Mouse (Mus musculus) right cerebral cortex, postnatal 36 days (tissue): Measurements from ENCODE around the gene Nnmt.
A peak's percentile ranks its signal among the peaks of the same experiment; 100 is the strongest.

Source experiments
- DNase-seq, 2 experiments: peaks; one replicate each; pipeline ENCODE4 v3.0.0; 2022; ENCODE audit warnings: low spot score in 2 of 2, mixed read lengths in 1 of 2

Nnmt gene

GRCm38 (mm10) chr9:48604939-48605598 is at the start of gene Nnmt:
TSS of gene Nnmt (minus strand) at chr9:48605153.
- no peak for DNase-seq

- no peak for DNase-seq
These were observed 49.8 kb upstream of the Nnmt start for GRCm38 (mm10) chr9:48654730-48655129.

DNA sequence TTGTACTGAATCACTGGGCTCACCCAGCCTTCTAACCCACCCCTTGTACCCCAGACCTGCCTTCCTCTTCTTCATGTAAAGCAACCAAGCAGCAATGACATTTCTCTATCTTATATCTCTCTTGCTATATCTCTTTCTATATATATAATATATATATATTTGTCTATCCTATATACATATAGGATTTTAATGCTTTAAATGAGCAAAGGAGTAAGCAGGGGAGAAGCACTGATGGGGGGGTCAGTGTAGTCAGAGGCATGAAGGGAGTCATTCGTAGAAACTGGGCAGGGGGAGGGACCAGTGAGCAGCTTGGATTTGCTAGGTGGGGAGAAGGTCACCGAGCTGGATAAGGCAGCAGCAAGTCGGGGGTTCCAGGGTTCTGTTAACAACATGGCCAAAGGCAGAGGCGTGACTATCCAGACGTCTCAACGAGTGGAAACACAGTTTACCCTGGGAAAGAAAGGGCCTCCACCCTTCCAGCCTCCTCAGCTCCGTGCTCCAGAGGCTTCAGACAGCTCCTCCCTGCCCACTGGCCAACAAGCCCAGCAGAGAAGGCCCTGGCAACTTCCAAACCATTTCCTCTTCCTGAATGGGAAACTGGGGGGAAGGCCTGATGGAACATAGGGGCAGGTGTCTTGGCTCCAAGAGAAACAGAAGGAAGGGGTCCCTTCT is 48.6 kb upstream of the Nnmt start:
- no peak for DNase-seq

GRCm38 (mm10) chr9:48652026-48652425 is 47.1 kb upstream of the Nnmt start:
- no peak for DNase-seq

DNA sequence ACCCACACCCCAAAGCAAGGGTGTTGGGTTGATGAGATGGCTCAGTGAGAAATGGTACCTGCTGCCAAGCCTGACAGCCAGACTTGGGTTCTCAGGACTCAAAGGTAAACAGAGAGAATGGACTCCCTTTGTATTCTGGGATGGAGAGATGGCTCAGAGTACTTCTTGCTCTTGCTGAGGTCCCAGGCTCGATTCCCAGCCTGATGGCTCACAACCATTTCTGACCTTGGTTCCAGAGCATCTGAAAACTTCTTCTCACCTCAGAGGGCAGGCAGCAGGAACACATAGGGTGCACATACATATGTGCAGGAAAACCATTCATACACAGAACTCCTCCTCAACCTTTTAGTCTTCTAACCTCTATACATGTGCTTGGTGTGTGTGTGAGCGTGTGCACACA is 45.9 kb upstream of the Nnmt start:
- DNase-seq, result no peak

DNA sequence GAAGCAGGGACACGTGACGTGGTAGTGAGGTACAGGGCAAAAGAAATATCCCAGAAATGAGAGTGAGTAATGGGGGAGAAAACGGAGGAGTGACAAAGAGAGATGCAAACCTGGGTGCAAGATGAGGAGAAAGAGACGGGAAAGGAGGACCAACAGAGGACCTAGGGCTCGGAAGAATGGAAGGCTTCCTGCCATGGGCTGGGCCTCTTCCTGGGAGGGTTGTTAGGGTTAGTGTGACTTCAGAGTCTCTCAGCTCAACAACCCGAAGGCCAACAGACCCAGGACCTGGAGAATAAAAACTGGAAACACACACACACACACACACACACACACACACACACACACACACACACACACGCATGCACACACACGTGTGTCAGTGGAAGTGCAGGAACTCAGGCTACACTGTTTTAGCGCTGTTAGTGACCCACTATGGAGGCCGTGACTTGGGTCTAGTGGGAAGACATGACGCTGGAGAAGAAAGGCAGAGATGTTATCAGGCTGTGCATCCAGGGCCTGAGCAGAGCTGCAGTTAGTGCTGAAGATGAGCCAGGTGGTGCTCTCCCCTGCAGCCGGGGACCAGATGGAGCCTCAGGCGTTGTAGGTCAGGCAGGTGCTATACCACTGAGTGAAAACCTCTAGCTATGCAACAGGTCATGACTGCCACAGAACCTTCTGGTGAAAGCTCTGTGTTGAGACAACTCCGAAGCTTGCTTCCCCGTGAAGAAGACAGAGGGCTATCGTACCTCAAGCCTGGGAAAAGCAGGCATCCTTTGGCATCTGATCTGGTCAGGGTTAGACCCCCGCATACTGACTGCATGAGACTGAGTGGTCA is 45.1 kb upstream of the Nnmt start:
- DNase-seq, result no peak

DNA sequence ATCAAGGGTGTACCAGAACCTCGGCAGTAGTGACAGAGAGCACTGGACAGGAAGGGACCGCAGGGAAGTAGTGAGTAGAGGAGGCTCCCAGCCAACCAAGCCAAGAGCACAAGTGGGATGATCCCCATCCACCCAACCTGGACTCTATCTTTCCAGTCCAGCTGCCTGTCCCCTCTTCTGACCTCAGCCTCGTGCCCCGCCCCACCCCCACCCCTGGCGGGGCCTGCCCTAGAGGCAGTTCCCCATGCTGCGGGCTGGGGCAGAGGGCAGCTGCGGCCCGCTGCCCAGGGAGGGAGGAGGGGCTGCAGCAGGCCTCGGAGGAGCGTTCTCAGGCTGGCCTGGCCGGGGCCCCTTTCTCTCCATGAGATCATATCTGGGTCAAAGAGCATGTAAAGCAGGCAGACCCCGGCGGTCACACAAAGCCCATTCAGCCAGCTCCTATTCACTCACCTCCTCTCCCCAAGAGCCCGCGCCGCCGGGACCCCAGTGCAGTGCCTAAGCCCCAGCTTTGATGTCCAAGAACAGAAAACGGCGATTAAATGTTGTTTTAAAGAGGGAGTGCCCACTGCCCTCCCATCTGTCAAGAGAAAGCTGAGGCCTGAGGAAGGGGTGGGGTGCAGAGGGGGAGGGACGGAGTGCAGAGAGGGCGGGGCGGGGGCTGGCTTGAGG is 44.3 kb upstream of the Nnmt start:
- DNase-seq, result no peak

- no peak for DNase-seq
These were observed 43.5 kb upstream of the Nnmt start for GRCm38 (mm10) chr9:48648285-48649097.

DNA sequence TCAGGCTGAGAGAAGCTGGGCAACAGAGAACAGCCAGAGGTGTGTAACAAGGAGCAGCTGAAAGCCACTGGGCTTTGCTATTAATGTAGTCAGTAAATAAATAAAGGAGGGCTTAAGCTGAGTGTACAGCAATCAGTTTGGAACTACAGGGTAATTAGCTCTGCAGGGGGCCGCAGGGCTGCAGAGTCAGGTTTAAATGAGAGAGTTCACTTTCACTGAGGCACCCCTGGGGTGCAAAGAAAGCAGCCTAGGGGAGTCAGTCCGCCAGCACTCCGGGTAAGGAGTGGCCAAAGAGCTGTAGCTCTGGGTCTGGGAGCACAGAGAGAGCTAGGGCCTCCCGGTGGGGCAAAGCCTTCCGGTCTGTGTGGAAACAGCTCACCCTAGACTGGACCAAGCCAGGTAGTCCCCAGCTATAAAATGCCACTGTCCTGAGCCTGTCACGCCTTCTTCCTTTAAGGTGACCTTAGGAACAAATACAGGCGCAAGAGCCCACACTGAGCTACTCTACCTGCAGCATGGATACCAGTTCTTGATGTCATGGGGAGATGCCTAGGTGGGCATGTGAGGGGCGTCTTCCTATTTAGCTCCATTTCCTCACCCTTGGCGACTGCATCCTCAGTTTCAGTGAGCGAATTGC is 42.8 kb upstream of the Nnmt start:
- DNase-seq, result no peak

DNA sequence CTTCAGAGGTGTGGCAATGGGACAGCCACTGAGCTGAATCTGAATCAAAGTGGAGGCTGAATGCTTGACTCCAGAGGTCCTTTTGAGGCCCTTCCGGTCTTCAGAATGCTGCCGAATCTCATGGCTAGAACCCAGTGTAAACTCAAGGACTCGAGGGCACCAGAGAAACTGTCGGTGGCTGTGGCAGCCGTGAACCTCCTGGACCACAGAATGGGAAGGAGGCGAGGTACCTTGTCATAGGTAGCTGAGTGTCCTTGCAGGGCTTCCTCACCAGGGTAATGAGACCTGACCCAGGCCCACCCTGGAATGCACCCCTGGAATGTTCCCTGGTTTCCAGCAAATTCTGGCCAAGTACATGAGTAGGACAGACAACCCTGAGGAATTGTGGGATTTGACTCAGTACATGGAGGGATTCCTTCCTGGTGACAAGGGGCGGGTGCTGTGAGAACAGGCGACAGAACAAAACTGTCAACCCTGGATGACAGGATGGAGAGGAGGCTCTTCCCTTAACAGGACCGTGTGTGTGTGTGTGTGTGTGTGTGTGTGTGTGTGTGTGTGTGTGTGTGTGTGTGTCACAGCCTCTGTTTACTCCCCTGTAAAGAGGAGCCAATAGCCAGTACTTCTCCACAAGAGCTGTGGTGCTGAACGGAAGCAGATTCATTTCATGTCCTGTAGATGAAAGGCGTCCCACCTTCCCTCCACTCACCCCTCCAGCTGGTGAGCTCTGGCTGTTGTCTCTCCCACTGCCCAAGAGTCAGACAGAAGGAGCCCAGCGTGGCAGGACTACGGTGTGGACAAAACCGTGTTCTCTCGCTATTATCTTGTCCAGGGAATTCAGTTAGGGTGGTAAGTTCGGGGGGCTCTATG is 42.1 kb upstream of the Nnmt start:
- DNase-seq, result no peak

- peak; percentile 50 to 64 for DNase-seq
These were observed 41.3 kb upstream of the Nnmt start for GRCm38 (mm10) chr9:48646251-48646650.

GRCm38 (mm10) chr9:48645648-48646126 is 40.7 kb upstream of the Nnmt start:
- DNase-seq, result no peak

- no peak for DNase-seq
These were observed 40.1 kb upstream of the Nnmt start for GRCm38 (mm10) chr9:48644926-48645647.

DNA sequence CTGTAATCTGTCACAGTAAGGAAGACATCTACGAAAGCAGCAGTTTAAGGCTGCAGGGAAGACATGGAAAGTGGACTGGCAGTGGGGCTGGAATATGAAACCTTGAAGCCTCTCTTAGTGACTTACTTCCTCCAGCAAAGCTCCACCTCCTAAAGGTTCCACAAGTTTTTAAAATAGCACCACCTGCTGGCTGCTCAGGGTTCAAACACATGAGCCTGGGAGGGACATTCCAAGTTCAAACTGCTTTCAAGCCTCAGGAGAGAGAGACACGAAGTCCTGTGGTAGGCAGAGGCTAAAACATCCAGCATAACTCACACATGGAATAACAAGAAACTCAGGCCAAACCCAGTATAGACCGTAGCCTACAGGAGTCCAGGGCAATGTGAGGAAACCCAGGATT is 39.4 kb upstream of the Nnmt start:
- DNase-seq, result no peak

DNA sequence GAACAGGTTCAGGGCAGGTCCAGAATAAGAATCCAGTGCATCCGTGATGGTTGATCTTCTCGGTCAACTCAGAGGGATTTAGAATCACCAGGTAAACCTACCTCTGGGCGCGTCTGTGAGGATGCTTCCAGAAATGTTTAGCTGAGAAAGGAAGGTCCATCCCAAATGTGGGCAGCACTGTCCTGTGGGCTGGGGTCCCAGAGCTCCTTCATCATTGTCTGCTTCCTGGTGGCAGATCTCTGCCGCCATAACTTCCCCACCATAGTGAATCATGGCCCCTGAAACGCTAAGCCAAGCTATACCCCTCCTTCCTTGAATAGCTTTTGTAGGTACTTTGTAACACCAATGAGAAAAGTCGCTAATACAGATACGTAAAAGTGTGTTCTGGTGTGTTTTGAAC is 36.7 kb upstream of the Nnmt start:
- DNase-seq, result no peak

DNA sequence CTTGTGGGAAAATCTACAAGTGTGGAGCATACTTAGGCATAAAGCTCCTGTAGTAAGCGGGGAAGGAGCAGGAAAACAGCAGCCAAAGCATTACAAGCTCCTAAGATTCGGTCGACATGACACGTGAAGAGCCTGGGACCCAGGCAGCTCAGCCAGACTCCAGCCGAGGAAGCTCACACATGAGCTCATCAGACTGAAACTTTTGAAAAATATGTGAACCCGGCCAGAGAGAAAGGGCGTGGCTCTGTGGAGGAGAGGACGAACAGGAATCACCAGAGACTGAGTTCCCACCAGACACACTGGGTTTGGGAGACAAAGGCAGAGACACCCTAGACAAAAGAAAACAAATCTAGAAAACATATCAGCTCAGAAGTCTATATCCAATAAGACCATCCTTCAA is 35.9 kb upstream of the Nnmt start:
- DNase-seq, result no peak

DNA sequence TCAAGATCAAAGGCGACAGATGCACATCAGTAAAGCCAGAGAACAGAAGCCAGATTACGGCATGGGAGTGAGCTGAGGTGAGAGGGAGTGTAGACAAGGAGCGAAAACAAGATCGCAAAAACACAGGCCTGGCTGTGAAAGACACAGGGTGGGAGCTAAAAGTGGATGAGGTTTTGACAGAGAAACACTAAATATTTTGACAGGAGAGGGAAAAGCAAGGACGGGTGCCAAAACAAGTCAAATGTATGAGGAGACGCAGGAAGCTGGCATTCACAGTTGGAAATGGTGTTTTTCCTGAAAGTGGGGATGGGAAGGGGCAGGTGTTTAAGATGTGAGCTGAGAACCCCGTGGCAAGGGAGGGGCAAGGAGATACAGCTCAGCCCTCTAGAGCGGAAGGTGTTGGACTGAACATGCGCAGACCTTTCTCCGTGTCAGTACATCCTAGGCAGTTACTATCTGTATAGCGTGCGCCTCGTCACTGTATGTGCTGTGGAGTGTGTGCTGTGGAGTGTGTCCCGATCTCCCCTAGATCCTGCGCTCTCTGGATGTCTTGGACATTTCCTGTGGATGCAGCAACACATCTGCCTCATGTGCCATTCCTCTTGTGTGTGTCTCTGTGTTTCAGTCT is 33.3 kb upstream of the Nnmt start:
- no peak for DNase-seq

GRCm38 (mm10) chr9:48637161-48637560 is 32.2 kb upstream of the Nnmt start:
- DNase-seq, result no peak
